Mouse (Mus musculus): ENCODE data around the gene Tmem203.
A peak's percentile ranks its signal among the peaks of the same experiment; 100 is the strongest.

Gene Tmem203

GRCm38 (mm10) chr2:25255284-25255779 lies at the start of gene Tmem203:
Tmem203 (plus strand) TSS chr2:25255439.
- peak; percentile 91 to 95 for DNase-seq

DNA sequence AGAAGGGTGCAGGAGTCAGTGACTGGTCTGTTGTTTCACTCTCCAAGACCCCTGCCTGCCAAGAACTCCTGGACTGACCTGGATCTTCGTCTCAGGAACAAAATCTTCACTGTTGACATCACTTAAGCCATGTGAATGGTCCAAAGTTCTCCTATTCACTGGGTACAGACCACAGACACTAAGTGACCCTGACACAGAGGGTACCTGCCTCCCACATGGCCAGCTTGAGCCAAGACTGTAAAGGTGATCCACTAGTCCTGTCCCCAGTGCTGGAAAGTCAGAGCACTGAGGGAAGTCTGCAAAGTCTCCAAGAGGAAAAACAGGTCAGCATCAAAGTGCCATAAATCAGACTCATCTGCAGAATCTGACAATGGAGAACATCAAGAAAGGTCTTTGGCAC lies 47.6 kb upstream of the Tmem203 start:
- peak in 1 of 2 experiments; percentile 36 for DNase-seq

DNA sequence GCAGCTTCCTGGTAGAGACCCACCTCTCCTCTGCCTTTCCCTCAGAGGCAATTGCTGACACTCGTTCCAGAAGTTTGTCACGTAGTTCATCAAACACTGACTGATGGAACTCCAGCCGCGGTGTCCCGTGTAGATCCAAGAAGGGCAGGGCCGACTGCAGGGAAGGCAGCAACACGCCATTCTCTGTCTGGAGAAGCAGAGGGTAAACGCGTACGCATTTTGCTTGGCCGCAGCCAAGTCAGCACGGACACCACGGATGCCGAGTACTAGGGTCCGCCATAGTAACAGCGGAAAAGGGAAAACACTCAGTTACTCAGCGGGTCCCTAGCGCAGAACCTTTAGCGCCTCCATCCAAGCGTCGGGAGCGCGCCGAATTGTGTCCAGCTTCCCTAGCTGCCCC lies 44.6 kb upstream of the Tmem203 start:
- DNase-seq, result peak in 1 of 2 experiments; percentile 27

GRCm38 (mm10) chr2:25211121-25211670 lies 44.0 kb upstream of the Tmem203 start, which contains the start of gene Nelfb:
Nelfb (minus strand) TSS chr2:25211489.
- peak; percentile 93 to 95 for DNase-seq

- DNase-seq, result no peak
Measured at GRCm38 (mm10) chr2:25213266-25213865, 41.9 kb upstream of the Tmem203 start.

DNA sequence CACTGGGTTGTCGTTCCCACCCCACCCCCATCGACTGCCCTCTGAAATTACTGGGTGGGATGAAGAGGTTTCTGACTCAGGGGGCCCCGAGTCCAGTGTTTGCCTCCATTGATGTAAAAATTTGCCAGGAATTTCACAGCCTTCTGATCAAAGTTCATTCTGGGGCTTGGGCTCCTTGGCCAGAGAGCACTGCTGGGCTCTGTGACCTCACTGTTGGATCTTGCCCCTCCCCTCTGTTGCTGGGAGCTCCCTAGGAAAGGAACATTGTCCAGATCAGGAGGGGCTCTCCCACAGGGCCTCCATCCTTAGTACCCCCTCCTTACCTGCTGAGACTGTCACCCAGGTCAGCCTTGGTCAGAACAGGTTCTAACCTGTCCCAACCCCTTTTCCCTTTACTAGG lies 40.8 kb upstream of the Tmem203 start, which contains the start of gene Stpg3:
Gene Stpg3, minus strand, starts transcription at position 194 of the 400 bp plus-strand sequence.
- DNase-seq, result peak; percentile 72 to 80

GRCm38 (mm10) chr2:25217666-25218065 lies 37.6 kb upstream of the Tmem203 start:
- no peak for DNase-seq

GRCm38 (mm10) chr2:25218445-25218844 lies 36.8 kb upstream of the Tmem203 start, which contains the start of gene Fam166a:
Fam166a (plus strand) TSS chr2:25218745.
- no peak for DNase-seq

DNA sequence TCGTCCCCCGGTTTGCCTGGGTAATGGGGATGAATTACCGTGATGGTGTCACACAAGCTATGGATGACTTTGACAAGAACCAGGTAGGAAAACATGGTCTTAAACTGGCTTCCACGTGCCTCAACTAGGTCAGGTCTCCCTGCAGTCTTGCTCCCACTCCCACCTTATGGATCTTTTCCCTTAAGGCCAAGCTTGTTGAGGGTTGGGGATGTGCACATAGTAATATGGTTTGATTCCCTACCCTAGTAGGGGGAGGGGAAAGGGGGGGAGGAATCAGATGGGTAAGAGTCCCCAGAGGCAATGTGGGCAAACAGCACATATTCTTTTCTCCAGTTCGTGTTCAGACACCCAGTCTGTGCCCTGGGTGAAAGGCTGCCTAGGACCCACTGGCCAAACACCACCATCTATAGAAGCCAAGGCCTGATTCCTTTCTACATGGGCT lies 33.9 kb upstream of the Tmem203 start:
- DNase-seq, result no peak

- DNase-seq, result peak; percentile 89 to 90
Measured at GRCm38 (mm10) chr2:25223681-25224491, 31.4 kb upstream of the Tmem203 start.

DNA sequence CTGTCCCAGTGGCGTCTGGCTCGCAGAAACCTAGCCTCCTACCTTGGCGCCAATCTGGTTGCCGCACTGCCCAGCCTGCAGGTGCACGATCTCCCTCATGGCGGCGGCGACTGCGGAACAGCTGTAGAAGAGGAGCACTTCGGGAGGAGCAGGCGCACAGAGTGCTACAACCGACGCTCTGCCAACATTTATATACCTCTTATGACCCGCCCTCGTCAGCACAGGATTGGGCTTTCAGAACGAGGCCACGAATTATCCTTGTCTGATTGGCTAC lies 30.8 kb upstream of the Tmem203 start, which contains the start of gene Tubb4b:
Gene Tubb4b, minus strand, starts transcription at position 211 of the 274 bp plus-strand sequence.
- no peak for DNase-seq

- DNase-seq, result peak; percentile 96 to 100
Measured at GRCm38 (mm10) chr2:25224766-25225752, 30.2 kb upstream of the Tmem203 start.

DNA sequence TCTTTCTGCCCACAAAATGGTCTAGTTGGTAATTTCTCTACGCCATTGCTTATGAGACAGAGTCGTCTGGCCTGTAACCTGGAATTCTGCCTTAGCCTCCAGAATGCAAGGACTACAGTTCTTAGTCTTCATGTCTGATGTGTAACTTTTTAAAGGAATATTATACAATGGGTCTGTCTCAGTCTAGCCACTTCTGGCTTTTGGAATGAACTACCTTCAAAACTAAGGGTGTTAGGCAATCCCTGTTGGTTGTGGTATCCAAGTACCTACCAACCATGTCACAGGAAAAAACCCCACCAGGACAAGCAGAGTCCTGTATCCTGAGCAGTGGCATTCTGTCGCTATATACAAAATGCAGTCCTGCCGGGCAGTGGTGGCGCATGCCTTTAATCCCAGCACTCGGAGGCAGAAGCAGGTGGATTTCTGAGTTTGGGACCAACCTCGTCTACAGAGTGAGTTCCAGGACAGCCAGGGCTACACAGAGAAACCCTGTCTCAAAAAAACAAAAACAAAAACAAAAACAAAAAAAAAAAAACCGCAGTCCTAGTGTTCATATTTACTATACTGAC lies 29.3 kb upstream of the Tmem203 start:
- no peak for DNase-seq

GRCm38 (mm10) chr2:25226864-25227263 lies 28.4 kb upstream of the Tmem203 start:
- no peak for DNase-seq

DNA sequence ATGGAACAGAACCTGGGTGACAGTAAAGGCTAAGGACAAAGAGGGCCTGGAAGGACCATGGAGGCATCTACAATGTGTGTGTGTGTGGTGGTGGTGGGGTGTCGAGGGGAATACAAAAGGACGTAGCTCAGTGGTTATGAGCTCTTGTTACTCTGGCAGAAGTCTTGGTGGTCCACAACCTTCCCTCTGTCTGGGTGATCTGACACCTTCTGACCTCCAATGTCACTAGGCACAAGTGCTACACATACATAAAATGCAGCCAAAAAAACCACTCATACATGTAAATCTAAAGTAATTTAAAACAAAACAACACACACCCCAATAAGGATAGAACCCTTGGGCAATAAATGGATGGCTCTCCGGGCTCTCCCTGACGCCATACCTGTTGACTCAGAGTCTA lies 27.8 kb upstream of the Tmem203 start:
- DNase-seq, result no peak

DNA sequence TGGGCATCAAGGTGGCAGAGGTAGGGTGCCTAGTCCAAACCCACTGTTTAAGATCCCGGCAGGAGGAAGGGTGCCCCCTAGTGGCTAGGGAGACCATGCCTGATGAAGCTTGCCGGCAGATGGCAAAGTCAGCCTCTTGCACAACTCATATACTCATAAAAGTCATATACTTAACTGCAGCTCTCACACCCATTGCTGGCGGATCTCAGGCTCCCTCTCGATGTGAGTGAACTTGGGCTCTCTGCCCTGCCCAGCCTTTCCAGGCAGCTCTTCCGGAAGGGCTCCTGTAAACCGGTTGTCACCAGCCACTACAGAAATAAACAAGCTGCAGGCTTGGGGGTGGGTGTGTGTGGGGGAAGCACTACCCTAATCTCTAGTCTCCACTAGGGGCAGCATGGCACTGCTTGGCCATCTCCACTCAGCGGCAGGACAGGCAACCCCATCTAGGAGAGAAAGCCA lies 26.8 kb upstream of the Tmem203 start:
- peak; percentile 94 to 95 for DNase-seq

DNA sequence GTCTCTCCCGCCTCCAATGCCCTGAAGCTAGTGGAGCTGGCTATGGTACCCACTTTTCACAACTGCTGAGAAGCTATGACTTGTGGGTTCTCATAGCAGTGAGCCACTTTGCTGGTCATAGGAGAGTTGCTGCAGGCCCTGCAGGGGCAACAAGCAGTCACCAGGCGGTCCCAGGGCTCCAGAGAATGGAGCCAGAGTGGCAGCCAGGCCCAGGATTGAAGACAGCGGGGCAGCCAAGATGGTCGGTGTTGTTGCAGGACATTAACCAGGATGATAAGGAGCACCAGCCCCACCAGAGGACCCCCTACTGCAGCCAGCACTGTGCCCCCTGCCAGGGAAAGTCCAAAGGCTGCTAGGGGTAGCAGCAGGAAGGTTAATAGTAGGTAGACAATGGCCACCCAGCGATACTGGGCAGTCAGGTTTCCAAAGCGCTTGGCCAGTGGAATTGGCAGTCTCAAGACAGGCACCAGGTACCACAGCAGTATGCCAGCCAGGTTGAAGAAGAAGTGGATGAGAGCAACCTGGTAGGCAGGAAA lies 26.2 kb upstream of the Tmem203 start:
- no peak for DNase-seq

DNA sequence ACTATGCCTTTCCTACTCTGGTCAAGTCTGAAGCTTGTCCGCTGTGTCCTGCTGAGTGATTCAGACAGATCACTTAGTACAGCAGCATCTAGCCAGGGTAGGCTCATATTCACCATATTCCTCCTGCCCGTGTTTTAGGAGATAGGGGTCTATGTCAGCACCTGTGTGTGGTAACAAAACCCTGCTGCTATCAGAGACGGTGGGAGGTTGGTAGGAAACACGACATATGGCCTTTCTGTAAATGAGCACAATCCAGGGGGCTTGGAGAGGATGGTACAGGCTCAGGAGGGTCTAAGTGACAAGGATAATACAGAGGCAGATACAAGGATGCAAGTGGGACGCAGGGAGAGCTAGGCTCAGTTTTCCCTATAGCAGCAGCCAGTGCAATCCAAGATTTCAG lies 25.7 kb upstream of the Tmem203 start:
- DNase-seq, result no peak

GRCm38 (mm10) chr2:25230581-25230980 lies 24.7 kb upstream of the Tmem203 start:
- no peak for DNase-seq

GRCm38 (mm10) chr2:25231038-25231437 lies 24.2 kb upstream of the Tmem203 start:
- DNase-seq, result no peak

- no peak for DNase-seq
Measured at GRCm38 (mm10) chr2:25233421-25233820, 21.8 kb upstream of the Tmem203 start.

DNA sequence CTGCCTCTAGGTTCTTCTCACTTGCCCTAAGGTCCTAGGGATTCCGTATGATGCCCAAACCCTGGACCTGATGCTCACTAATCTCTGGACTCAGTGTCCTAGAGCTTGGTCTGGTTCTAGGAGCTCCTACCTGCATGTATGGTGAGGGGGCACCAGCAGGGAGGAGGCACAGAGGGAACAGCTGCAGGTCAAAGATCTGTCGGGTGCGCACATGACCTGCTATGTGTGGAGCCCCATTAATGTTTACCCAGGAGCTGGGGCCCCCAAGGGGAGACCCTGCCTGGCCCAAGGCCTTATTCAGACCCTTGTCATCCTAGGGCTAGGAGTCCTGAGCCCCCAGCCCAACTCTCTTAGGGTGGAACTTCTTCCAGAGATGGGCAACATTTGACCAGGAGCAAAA lies 21.2 kb upstream of the Tmem203 start, which contains the start of gene Slc34a3:
Gene Slc34a3, minus strand, starts transcription at position 315 of the 400 bp plus-strand sequence.
- DNase-seq, result peak; percentile 64 to 66

Data from kidney, postnatal 36 days (tissue).